Mouse (Mus musculus) forebrain, embryonic 15.5 days (tissue): Measurements from ENCODE around the gene Atg13. TPM values are rescaled to one million over a fixed set of nuclear protein-coding genes. Genes with fewer than 3 reads are reported as not detected.

Source experiments
- ATAC-seq: fragments of 200-750 bp; cut with Nextera tagmentation; replicated peaks from 2 replicates; pipeline ENCODE4 v1.8.0; 2017; ENCODE audit warnings: mild to moderate bottlenecking, moderate TSS enrichment, moderate library complexity
- H3K27ac ChIP-seq: fragments of 300-500 bp; sonication (generic); replicated peaks from 2 replicates; pipeline ENCODE4 v1.5.1; 2015; ENCODE audit warnings: mild to moderate bottlenecking, inconsistent platforms
- H3K27me3 ChIP-seq: fragments of 300-500 bp; sonication (generic); 2 replicates; pipeline ENCODE4 v1.6.1; 2015; ENCODE audit warnings: inconsistent platforms
- H3K36me3 ChIP-seq: fragments of 300-500 bp; sonication (generic); 2 replicates; pipeline ENCODE4 v1.6.1; 2015; ENCODE audit warnings: mild to moderate bottlenecking, inconsistent platforms
- H3K4me1 ChIP-seq: fragments of 300-500 bp; sonication (generic); 2 replicates; pipeline ENCODE4 v1.6.1; 2015; ENCODE audit warnings: inconsistent platforms
- H3K4me2 ChIP-seq: fragments of 300-500 bp; sonication (generic); replicated peaks from 2 replicates; pipeline ENCODE4 v1.6.1; 2015; ENCODE audit warnings: mild to moderate bottlenecking, inconsistent platforms
- H3K4me3 ChIP-seq: fragments of 300-500 bp; sonication (generic); 2 replicates; pipeline ENCODE4 v1.5.1; 2015; ENCODE audit warnings: mild to moderate bottlenecking, inconsistent platforms
- H3K9ac ChIP-seq: fragments of 300-500 bp; sonication (generic); replicated peaks from 2 replicates; pipeline ENCODE4 v1.6.1; 2015; ENCODE audit warnings: mild to moderate bottlenecking, inconsistent platforms
- H3K9me3 ChIP-seq: fragments of 300-500 bp; sonication (generic); 2 replicates; pipeline ENCODE4 v1.6.1; 2016; ENCODE audit warnings: inconsistent platforms
- WGBS: fragments of 180-500 bp; shearing (Covaris S2); methylation state at CpG from one replicate; pipeline ENCODE4 v1.1.7; 2015; ENCODE audit warnings: mixed read lengths; 5-methylcytosine and 5-hydroxymethylcytosine counted together
- polyA plus RNA-seq: library from polyadenylated mRNA; unstranded; fragments of >200 nt; fragmentation: Nextera tagmentation; extraction: Ambion mirVana; gene quantifications from 2 replicates; pipeline ENCODE4 v1.2.1, GENCODE M21; 2015

Atg13 gene
- polyA plus RNA-seq, 1 experiment from 2014 or later = 40.4 TPM

DNA sequence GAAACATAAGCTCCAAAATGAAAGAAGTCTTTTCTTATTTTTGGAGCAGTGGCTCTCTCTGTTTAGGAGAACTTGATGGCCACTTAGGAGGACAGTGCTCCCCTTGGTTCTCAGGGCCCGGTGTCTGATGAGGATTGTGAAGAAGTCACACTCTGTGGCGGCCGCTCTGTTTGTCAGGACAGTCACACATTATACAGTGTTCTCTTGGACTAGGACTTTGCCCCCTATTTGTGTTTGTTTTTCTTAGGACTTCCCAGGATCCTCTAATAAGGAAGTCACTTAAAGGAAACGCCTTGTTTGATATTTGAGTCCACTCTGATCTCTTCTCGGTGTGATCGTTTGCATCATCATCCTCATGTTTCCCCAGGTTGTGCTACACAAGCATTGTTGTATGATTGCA, 7.9 kb upstream of the Atg13 start:
- H3K4me1 ChIP-seq = no peaks in the 10 kb centered on the region
- WGBS = 93% methylated on average over 6 of the region's 6 CpGs
- H3K27me3 ChIP-seq = no peaks in the 10 kb centered on the region
- H3K4me2 ChIP-seq = no peak overlapping the region
- no peak overlapping the region for H3K4me3 ChIP-seq
- no peak overlapping the region for H3K27ac ChIP-seq
- H3K36me3 ChIP-seq = peaks cover 12% of the 10 kb centered on the region
- no peaks in the 10 kb centered on the region for H3K9me3 ChIP-seq
- no peak overlapping the region for H3K9ac ChIP-seq
- no peak for ATAC-seq

DNA sequence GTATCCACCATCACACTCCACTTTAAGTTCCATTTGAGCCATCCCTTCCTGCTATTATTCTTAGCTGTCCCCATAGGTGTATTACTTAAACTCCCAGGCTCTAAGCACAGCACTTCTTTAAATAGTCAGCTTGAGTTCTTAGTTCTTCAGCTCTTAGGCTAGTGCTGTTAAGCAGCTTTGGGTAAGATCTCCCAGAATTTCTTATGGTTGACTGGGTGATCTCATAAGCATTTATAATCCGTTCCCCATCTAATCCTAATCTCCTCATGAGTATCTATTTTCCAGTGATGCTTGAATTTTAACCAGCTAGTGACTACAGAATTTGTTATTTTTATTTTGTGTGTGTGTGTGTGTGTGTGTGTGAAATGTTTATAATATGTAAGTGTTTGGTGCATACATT, 4.5 kb upstream of the Atg13 start:
- Histone ChIP-seq H3K4me2 (no peak overlapping the region), H3K36me3 (no peaks in the 10 kb centered on the region), H3K9ac (no peak overlapping the region), H3K4me3 (no peak overlapping the region), H3K9me3 (no peaks in the 10 kb centered on the region), H3K4me1 (peaks cover 12% of the 10 kb centered on the region), H3K27ac (no peak overlapping the region), H3K27me3 (no peaks in the 10 kb centered on the region)
- WGBS = 65% methylated on average over 1 of the region's 1 CpGs
- no peak for ATAC-seq

DNA sequence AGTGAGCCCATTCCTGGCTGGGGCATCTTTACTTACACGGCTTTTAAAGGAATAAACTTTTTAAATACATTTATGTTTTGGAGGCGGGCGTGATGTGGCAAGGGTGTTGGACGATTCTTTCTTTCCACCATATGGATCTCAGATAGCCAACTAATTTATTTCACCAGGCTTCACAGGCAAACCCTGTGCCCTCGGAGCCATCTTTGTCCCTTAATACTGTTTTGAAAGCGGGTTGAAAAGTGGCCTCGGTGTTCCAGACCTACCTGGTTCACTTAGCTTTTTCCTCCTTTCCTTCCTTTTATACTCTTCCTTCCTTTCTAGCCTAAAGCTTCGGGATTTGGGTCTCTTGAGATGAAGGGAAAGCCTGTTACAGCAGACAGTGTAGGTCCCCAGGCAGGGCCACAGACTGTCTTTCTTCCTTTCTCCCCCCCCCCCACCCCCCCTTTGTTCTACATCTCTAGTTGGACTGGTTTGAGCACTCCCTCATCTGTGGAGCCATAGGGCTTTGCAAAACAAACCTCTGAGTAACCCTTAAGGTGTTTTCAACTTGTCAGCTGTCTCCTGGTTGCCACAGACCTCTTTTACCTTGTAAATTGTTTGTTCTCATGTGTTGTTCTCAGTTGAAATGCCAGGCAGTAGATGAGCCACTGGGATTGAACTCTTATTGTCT, 1.0 kb upstream of the Atg13 start:
- H3K27me3 ChIP-seq = no peaks in the 10 kb centered on the region
- no peaks in the 10 kb centered on the region for H3K36me3 ChIP-seq
- H3K9ac ChIP-seq = peak overlapping the region; percentile 67
- H3K27ac ChIP-seq = peak overlapping the region; percentile 83
- H3K9me3 ChIP-seq = no peaks in the 10 kb centered on the region
- peaks cover 23% of the 10 kb centered on the region for H3K4me1 ChIP-seq
- peak overlapping the region; percentile 97 for H3K4me3 ChIP-seq
- H3K4me2 ChIP-seq = peak overlapping the region; percentile 77
- ATAC-seq = no peak
- WGBS = 6% methylated on average over 8 of the region's 8 CpGs

DNA sequence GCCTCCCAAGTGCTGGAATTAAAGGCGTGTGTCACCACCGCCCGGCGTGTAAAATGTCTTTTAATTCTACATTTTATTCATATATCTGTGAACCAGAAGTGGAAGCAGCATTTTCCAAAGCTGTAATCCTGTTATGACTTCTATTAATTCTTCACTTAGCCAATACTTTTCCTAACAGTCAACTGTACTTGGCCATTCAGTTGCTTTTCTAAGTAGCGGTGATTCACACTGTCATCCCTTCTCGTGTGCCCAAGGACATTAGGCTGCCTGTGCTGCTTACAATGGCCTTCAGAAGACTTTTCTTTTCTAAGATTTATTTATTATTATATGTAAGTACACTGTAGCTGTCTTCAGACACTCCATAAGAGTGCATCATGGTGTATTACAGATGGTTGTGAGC, 2.0 kb downstream of the Atg13 start:
- no peak overlapping the region for H3K4me2 ChIP-seq
- H3K4me3 ChIP-seq = no peak overlapping the region
- H3K9me3 ChIP-seq = no peaks in the 10 kb centered on the region
- H3K36me3 ChIP-seq = no peaks in the 10 kb centered on the region
- no peak overlapping the region for H3K27ac ChIP-seq
- H3K27me3 ChIP-seq = no peaks in the 10 kb centered on the region
- 97% methylated on average over 6 of the region's 6 CpGs for WGBS
- no peak overlapping the region for H3K9ac ChIP-seq
- no peak for ATAC-seq
- H3K4me1 ChIP-seq = peaks cover 23% of the 10 kb centered on the region

DNA sequence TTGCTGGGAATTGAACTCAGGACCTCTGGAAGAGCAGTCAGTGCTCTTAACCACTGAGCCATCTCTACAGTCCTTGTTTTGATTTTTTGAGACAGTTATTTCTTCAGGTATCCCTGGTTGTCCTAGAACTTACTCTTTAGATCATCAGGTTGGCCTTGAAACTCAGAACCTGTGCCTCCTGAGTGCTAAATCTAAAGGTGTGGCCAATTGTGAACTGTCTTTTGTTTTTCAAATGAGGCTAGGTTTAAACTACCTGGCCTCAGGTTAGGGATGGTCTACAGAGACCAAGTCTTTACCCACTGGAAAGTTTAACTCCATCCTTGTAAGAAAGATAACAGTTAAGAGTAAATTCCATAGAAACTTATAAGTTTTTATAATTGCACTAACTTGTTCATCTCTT, 3.9 kb downstream of the Atg13 start:
- H3K4me2 ChIP-seq = no peak overlapping the region
- H3K9ac ChIP-seq = no peak overlapping the region
- H3K27me3 ChIP-seq = no peaks in the 10 kb centered on the region
- H3K4me3 ChIP-seq = no peak overlapping the region
- no peaks in the 10 kb centered on the region for H3K36me3 ChIP-seq
- H3K4me1 ChIP-seq = peaks cover 13% of the 10 kb centered on the region
- no peak overlapping the region for H3K27ac ChIP-seq
- no peaks in the 10 kb centered on the region for H3K9me3 ChIP-seq
- no peak for ATAC-seq

DNA sequence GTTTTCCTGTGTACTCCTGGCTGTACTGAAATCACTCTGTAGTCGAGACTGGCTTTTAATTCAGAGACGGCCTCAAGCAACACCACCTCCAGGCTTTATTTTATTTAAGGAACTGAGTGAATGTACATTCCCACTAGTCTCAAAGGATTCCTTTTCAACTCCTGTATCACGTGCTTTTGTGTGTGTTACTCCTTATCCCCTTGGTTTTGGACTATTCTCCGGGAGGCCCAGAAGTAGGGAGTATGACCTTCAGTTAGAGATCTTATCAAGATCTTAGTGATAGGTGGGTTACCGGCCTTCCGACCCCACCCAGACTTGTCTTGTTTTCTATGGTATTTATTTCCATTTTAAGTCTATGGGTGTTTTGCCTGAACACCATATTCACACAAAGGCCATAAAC, 4.6 kb downstream of the Atg13 start:
- Histone ChIP-seq H3K9me3 (no peaks in the 10 kb centered on the region), H3K4me1 (peaks cover 11% of the 10 kb centered on the region), H3K27me3 (no peaks in the 10 kb centered on the region), H3K27ac (no peak overlapping the region), H3K36me3 (no peaks in the 10 kb centered on the region), H3K4me2 (no peak overlapping the region), H3K9ac (no peak overlapping the region), H3K4me3 (no peak overlapping the region)
- WGBS = 90% methylated on average over 6 of the region's 6 CpGs
- ATAC-seq = no peak

DNA sequence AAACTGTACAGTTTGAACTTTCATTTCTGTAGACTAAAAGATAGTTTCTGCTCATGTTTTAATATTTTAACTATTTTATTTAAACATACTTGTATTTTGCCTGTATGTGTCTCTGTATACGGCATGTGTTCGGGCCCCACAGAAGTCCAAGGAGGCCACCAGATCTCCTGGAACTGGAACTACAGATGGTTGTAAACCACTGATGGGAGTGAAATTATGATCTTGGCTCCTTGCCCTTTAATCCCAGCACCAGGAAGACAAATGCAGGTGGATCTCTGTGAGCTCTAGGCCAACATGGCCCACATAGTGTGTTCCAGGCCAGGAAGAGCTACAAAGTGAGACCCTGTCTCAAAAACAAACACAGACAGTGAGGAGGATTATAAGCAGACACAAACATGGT, 9.0 kb downstream of the Atg13 start:
- Histone ChIP-seq H3K27me3 (no peaks in the 10 kb centered on the region), H3K27ac (no peak overlapping the region), H3K4me2 (no peak overlapping the region), H3K4me3 (no peak overlapping the region), H3K36me3 (no peaks in the 10 kb centered on the region), H3K4me1 (no peaks in the 10 kb centered on the region), H3K9me3 (no peaks in the 10 kb centered on the region), H3K9ac (no peak overlapping the region)
- WGBS = 99% methylated on average over 2 of the region's 2 CpGs
- ATAC-seq = no peak

DNA sequence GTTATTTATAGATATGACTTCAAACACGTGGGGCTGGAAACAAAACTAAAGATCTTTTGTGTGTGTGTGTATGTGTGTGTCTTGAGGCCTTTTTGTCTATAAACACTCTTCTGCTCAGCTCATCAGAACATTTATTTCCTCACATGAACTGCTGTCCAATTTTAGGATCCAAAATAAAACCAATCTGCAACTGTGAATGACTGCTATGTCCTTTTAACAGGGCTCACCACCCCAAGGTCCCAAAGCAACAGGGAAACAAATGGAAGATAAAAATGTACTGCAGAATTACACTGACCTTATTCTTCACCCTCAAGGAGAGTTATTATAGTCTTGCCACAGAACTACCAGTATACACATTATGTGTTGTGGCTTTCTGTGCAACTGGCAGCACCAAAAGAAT, 11.2 kb downstream of the Atg13 start:
- Histone ChIP-seq H3K36me3 (peaks cover 6% of the 10 kb centered on the region), H3K9ac (no peak overlapping the region)

DNA sequence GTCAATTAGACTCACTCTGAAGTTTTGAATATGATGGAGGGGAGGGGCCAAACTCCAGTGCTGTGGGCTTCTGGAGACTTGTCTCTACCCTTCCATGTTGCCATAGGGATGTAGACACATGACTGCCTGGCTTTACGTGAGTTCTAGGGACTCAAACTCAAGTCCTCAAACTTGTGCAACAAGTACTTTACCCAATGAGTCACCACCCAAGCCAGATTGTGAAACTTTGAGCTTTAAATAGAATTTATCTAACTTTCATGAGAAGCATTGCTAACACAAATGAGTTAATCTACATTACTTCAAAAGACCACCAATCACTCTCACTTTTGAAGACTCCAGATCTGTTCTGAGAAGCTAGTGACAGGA, 14.2 kb downstream of the Atg13 start:
- Histone ChIP-seq H3K27ac (no peak overlapping the region), H3K9ac (no peak overlapping the region), H3K4me1 (no peaks in the 10 kb centered on the region), H3K4me2 (no peak overlapping the region), H3K27me3 (no peaks in the 10 kb centered on the region), H3K4me3 (no peak overlapping the region), H3K36me3 (peaks cover 14% of the 10 kb centered on the region), H3K9me3 (no peaks in the 10 kb centered on the region)
- 96% methylated on average over 1 of the region's 1 CpGs for WGBS
- no peak for ATAC-seq

More for the DNA sequence above, 11.2 kb downstream of the Atg13 start:
- ATAC-seq = no peak
- Histone ChIP-seq H3K4me3 (no peak overlapping the region), H3K9me3 (no peaks in the 10 kb centered on the region), H3K27me3 (no peaks in the 10 kb centered on the region), H3K4me2 (no peak overlapping the region), H3K27ac (no peak overlapping the region), H3K4me1 (no peaks in the 10 kb centered on the region)
- WGBS = 76% methylated on average over 1 of the region's 1 CpGs

DNA sequence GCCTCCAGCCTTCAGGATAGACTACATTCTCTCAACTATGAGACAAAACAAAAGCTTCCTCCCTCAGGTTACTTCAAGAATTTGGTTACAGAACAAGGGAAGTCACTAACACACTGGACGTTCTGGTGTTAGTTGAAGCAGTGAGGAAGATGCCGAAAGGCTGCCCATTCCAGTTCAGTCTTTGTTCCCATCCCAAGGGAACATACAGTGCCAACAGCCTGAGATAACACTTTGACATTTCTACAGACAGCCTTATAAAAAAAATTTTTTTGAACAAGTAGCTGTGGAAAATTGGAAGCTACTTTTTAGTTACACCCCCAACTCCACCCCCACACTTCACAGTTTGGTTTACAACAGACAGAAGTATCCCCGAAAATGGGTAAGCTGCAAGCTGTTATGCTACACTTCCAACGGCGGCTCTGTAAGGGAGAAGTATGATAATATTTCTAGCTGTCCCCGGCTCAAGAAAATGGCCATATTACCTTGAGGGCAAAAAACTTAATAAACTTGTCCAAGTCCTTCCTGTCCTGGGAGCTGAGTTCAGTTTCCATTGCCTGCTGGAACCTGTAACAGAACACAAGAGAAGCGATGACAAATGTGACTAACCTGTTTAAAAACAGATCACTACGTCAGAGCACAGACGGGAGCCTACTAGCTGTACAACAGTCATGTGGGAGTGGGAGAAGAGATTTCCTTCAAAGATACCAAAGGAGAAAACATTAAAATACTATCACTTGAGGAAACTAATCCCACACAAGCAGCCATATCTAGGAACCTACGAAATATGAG, 14.7 kb downstream of the Atg13 start:
- Histone ChIP-seq H3K9me3 (no peaks in the 10 kb centered on the region), H3K4me3 (no peak overlapping the region), H3K36me3 (peaks cover 17% of the 10 kb centered on the region), H3K27ac (no peak overlapping the region), H3K4me1 (no peaks in the 10 kb centered on the region), H3K27me3 (no peaks in the 10 kb centered on the region), H3K9ac (no peak overlapping the region), H3K4me2 (no peak overlapping the region)
- WGBS = 92% methylated on average over 10 of the region's 10 CpGs
- no peak for ATAC-seq

DNA sequence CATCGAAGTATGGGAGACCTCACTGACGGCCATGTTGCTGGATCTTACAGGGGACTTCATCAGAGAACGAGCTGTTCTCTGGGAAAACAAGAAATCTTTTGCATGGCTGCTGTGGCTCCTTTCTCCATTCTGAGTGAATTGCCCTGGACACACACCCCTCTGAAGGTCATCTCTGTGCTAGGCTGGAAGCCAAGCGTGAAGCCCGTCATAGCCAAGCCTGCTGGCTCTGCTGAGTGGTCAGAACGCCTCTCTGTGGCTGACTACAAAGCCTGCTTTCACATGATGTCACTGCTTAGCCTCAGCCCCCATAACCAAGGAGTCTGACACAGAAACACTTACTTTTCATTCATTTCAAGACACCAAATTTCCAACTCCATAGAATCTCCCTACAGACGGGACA, 20.9 kb downstream of the Atg13 start:
- Histone ChIP-seq H3K4me3 (no peak overlapping the region), H3K9me3 (no peaks in the 10 kb centered on the region), H3K36me3 (peaks cover 52% of the 10 kb centered on the region), H3K4me1 (no peaks in the 10 kb centered on the region), H3K27ac (no peak overlapping the region), H3K9ac (no peak overlapping the region), H3K27me3 (no peaks in the 10 kb centered on the region), H3K4me2 (no peak overlapping the region)
- WGBS = 79% methylated on average over 7 of the region's 7 CpGs
- no peak for ATAC-seq

DNA sequence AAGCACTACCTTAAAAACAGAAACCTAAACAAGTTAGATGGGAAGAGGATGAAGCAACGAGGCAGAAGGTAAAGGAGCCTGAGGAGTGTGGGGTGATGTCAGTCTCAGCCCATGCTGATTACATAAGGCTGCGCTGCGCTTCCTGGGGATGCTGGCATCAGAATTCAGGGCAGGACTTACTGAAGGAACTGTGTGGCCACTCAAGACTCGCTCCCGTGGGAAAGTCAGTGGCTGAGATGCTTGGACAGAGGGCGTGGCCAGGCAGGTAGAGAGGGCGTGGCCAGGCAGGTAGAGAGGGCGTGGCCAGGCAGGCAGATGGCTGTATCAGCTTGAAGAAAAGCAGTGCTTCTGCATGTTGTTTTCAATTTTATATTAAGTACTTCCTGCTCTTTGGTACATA, 26.5 kb downstream of the Atg13 start:
- WGBS = 80% methylated on average over 8 of the region's 8 CpGs
- Histone ChIP-seq H3K27me3 (no peaks in the 10 kb centered on the region), H3K4me1 (no peaks in the 10 kb centered on the region), H3K9ac (no peak overlapping the region), H3K36me3 (peaks cover 65% of the 10 kb centered on the region), H3K9me3 (no peaks in the 10 kb centered on the region), H3K4me3 (no peak overlapping the region), H3K27ac (no peak overlapping the region), H3K4me2 (no peak overlapping the region)
- ATAC-seq = no peak

DNA sequence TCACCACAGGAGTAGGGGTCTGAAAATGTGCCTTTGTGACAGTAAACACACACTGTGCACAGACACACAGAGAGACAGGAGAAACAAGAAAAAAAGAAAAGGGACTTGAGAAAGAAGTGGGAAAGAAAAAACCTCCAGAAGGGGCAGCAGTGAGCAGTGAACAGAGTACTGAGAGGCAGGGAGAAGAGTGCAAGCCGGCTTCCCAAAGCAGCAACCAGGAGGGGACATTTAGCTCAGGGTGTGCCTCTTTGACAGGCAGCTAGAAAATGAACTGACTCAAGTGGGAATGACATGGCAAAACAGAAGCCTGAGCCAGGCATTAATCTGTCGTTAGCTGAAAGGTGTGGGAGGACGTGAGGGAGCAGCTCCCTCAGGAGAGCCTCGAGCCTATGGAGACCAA, 27.5 kb downstream of the Atg13 start:
- no peaks in the 10 kb centered on the region for H3K9me3 ChIP-seq
- WGBS = 52% methylated on average over 4 of the region's 4 CpGs
- H3K4me3 ChIP-seq = no peak overlapping the region
- no peaks in the 10 kb centered on the region for H3K27me3 ChIP-seq
- no peak overlapping the region for H3K9ac ChIP-seq
- no peak overlapping the region for H3K27ac ChIP-seq
- H3K4me1 ChIP-seq = no peaks in the 10 kb centered on the region
- ATAC-seq = no peak
- H3K4me2 ChIP-seq = no peak overlapping the region
- H3K36me3 ChIP-seq = peaks cover 65% of the 10 kb centered on the region
